Mouse (Mus musculus): ENCODE data around the gene Tnfaip8l3. TPM values are rescaled to one million over a fixed set of nuclear protein-coding genes. Genes with fewer than 3 reads are reported as not detected.

Gene Tnfaip8l3
- polyA plus RNA-seq, 1 experiment from 2014 or later, result 0.66 TPM

- peak; percentile 71 for ATAC-seq (ENCODE audit: low FRiP score, low read depth)
- no peak within 1 kb of the TSS for H3K27ac ChIP-seq
These were observed 93.1 kb downstream of the Tnfaip8l3 start, which contains the start of gene Elmod1 for GRCm38 (mm10) chr9:53975122-53975518. Elmod1 (minus strand) TSS chr9:53975301.

GRCm38 (mm10) chr9:53974328-53975121 is 93.7 kb downstream of the Tnfaip8l3 start:
- Histone ChIP-seq H3K27me3 (peaks cover 43% of the 10 kb centered on the region), H3K9me3 (no peaks in the 10 kb centered on the region), H3K4me2 (replicated peaks) (peak overlapping the region; percentile 97), H3K4me1 (peaks cover 15% of the 10 kb centered on the region), H3K4me3 (peak overlapping the region; percentile 55), H3K9ac (peak overlapping the region; percentile 56), H3K27ac (no peak overlapping the region), H3K36me3 (no peaks in the 10 kb centered on the region)
- ATAC-seq (ENCODE audit: low FRiP score, low read depth), result peak; percentile 32; the same call in 1 of the 2 replicates
- WGBS, result under 1% methylated on average over 42 of the region's 42 CpGs

More at GRCm38 (mm10) chr9:53975122-53975518, 93.1 kb downstream of the Tnfaip8l3 start, which contains the start of gene Elmod1:
- H3K9me3 ChIP-seq, result no peaks in the 10 kb centered on the region
- H3K9ac ChIP-seq, result peak within 1 kb of the TSS; percentile 56
- H3K4me3 ChIP-seq, result peak within 1 kb of the TSS; percentile 55
- H3K27me3 ChIP-seq, result peaks cover 43% of the 10 kb centered on the region
- H3K36me3 ChIP-seq, result no peaks in the 10 kb centered on the region
- WGBS, result under 1% methylated on average over 36 of the region's 36 CpGs
- peak within 1 kb of the TSS; percentile 97 for H3K4me2 ChIP-seq (replicated peaks)
- peaks cover 15% of the 10 kb centered on the region for H3K4me1 ChIP-seq

DNA sequence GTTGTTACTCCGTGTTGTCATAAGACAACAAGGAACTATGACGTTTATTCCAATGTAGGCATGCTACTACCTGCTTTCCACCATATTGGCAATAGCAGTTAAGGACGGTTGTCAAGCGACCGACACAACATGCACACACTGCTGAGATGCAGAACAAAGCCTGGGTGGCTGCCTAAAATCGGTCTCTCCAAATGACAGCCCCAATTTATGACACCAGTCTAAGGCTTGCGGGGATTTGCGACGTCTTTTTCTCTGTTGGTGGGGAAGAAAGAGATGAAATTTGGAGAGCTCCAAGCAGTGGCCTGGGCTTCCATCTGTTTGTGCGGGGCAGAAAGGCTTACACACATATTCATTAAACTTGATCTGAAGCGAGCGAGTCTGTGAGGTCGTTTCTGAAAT is 94.3 kb downstream of the Tnfaip8l3 start:
- ATAC-seq (ENCODE audit: low FRiP score, low read depth), result no peak
- Histone ChIP-seq H3K4me2 (replicated peaks) (peak overlapping the region; percentile 97), H3K36me3 (no peaks in the 10 kb centered on the region), H3K27me3 (peaks cover 43% of the 10 kb centered on the region), H3K9me3 (no peaks in the 10 kb centered on the region), H3K4me3 (peak overlapping the region; percentile 55; the same call in 1 of the 2 replicates), H3K9ac (no peak overlapping the region), H3K4me1 (peaks cover 15% of the 10 kb centered on the region), H3K27ac (no peak overlapping the region)
- WGBS, result 20% methylated on average over 13 of the region's 13 CpGs

Other genes with a start within 250 kb of the Tnfaip8l3 start
- 47.6 and 53.5 TPM in 2 replicates for gene Sln, start 218.2 kb downstream of the Tnfaip8l3 start, polyA plus RNA-seq (2015; fragmentation: Nextera tagmentation; extraction: Ambion mirVana)
- gene Elmod1, start 93.1 kb downstream of the Tnfaip8l3 start, polyA plus RNA-seq (2015; fragmentation: Nextera tagmentation; extraction: Ambion mirVana), result 0.46 and 0.56 TPM in 2 replicates
- gene Cyp19a1, start 199.7 kb upstream of the Tnfaip8l3 start, polyA plus RNA-seq (2015; fragmentation: Nextera tagmentation; extraction: Ambion mirVana), result not detected in 2 replicates
- 0.25 and 0.34 TPM in 2 replicates for gene Gldn, start 218.1 kb upstream of the Tnfaip8l3 start, polyA plus RNA-seq (2015; fragmentation: Nextera tagmentation; extraction: Ambion mirVana)